Mouse (Mus musculus) adrenal gland, adult 10 weeks (tissue): ENCODE results near the gene Mbtps2. TPM values are rescaled to one million over a fixed set of nuclear protein-coding genes. Genes with fewer than 3 reads are reported as not detected.

Experiments
- polyA plus RNA-seq: library from polyadenylated mRNA; stranded (reverse); fragments of 350-450 nt; fragmentation: Illumina TruSeq; extraction: RNeasy Lipid Tissue Mini Kit (QIAGEN cat#74804); gene quantifications from one replicate; pipeline ENCODE4 v1.2.3, GENCODE M21; 2014; ENCODE audit warnings: low read depth, low replicate concordance

The Mbtps2 gene
- polyA plus RNA-seq: 77.3 TPM

GRCm38 (mm10) chrX:157598186-157598996 is at the start of gene Mbtps2:
Gene Mbtps2 (minus strand): TSS chrX:157598715.

DNA sequence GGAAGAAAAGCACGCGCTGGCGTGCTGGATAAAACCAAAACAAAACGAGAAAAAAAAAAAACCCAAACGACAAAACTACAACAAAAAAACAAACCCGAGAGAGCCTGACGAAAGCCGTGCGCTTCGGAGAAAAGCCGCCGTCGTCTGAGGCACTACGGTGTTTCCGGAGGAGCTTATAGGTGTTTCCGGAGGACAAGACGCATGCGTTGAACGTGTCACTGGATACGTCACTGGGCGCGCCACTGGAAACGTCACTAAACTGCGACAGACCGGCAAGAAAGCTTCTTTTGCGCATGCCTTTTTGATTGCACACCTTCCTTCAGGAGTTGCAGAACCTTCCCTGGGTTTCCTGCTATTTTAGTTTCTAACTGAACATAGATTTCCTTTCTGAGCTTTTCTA is 29.7 kb downstream of the Mbtps2 start, which contains the start of gene Yy2:
Gene Yy2, minus strand, starts transcription at position 146 of the 400 bp plus-strand sequence.

GRCm38 (mm10) chrX:157491944-157492726 is 106.4 kb downstream of the Mbtps2 start, which contains the start of gene Sms:
Gene Sms (minus strand): TSS chrX:157492287.

Other genes with a start within 250 kb of the Mbtps2 start
- 1.2 TPM for gene Phex, start 183.4 kb downstream of the Mbtps2 start, polyA plus RNA-seq
- gene Sms, start 106.4 kb downstream of the Mbtps2 start, polyA plus RNA-seq: 54.4 TPM
- gene Yy2, start 29.7 kb downstream of the Mbtps2 start, polyA plus RNA-seq: 5.4 TPM
- 114 TPM for gene Smpx, start 100.2 kb upstream of the Mbtps2 start, polyA plus RNA-seq
- not detected for gene Klhl34, start 219.7 kb upstream of the Mbtps2 start, polyA plus RNA-seq